Mouse (Mus musculus) C2C12 (cell line): ENCODE data around the gene Cacna2d3.

ENCODE experiments used
- CTCF ChIP-seq: IDR thresholded peaks from one replicate; pipeline ENCODE4 v1.5.1; 2011; ENCODE audit not compliant: control insufficient read depth, insufficient read depth, insufficient read length
- FOSL1 ChIP-seq: IDR thresholded peaks from one replicate; pipeline ENCODE4 v1.8.0; 2011; ENCODE audit warnings: mild to moderate bottlenecking, low read length; ENCODE audit not compliant: poor library complexity, insufficient read depth, severe bottlenecking
- MAX ChIP-seq: IDR thresholded peaks from one replicate; pipeline ENCODE4 v1.6.1; 2011; ENCODE audit warnings: mild to moderate bottlenecking, control low read depth
- MYOG ChIP-seq: IDR thresholded peaks from one replicate; pipeline ENCODE4 v1.6.1; 2011; ENCODE audit not compliant: control insufficient read depth, insufficient read length; ENCODE audit errors: extremely low read depth

DNA sequence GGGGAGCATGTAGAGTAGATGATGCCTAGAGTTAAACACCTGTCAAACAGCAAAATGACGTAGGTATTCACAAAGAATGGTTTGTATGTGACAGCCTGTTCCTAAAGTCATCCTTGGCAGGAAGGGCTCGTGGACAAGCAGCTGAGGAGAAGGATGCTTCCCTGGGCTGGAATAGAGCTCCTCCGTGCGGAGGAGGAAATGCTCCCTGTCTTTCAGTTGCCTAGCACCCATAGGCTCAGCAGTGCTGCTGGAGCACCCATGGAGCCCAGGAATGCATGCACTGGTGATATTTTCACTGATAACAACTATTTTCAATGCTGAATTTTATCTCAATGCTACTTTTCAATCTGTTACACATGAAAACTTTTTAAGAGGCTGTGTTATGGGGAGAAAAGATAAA lies 7.3 kb upstream of the Cacna2d3 start:
- TF ChIP-seq CTCF: no peak
- TF ChIP-seq MYOG: no peak
- no peak for TF ChIP-seq MAX
- no peak for TF ChIP-seq FOSL1
